Mouse (Mus musculus): ENCODE data around the gene Eif3l. TPM values are rescaled to one million over a fixed set of nuclear protein-coding genes. Genes with fewer than 3 reads are reported as not detected.

Gene Eif3l
- polyA plus RNA-seq, 1 experiment from 2014 or later: 244 TPM

- Histone ChIP-seq H3K4me2 (peak overlapping the region; percentile 30; the same call in 1 of the 2 replicates), H3K36me3 (peaks cover 39% of the 10 kb centered on the region)
- WGBS: 11% methylated on average over 14 of the region's 14 CpGs
Observed at GRCm38 (mm10) chr15:79037913-79038328, 37.1 kb upstream of the Eif3l start.

DNA sequence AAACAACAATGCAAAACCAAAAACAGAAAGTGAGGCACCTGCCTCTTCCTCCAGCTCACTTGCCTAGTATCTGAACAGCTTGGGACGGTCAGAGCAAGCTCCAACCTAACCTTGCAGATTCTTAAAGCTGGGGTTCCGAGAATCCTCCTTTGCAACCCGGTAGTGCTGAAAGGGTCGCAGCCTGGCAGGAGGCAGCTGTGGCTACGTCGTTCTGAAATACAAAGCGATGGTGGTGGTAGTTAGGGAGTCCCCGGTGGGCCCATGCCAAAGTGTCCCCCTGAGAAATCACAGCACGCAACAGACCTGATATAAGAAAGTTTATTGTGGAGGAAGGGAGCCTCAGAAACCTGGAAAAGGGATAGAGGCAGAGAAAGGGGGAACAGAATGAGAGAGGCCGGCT, 36.6 kb upstream of the Eif3l start:
- no peaks in the 10 kb centered on the region for H3K9me3 ChIP-seq
- ATAC-seq (ENCODE audit: insufficient number of reproducible peaks, insufficient read depth, low FRiP score, low TSS enrichment, low read depth): no peak
- 68% methylated on average over 10 of the region's 10 CpGs for WGBS
- H3K4me3 ChIP-seq: no peak overlapping the region
- peaks cover 39% of the 10 kb centered on the region for H3K36me3 ChIP-seq
- H3K27ac ChIP-seq: no peak overlapping the region
- peaks cover 43% of the 10 kb centered on the region for H3K4me1 ChIP-seq
- no peak overlapping the region for H3K9ac ChIP-seq
- H3K27me3 ChIP-seq: peaks cover 36% of the 10 kb centered on the region
- H3K4me2 ChIP-seq: no peak overlapping the region

More at GRCm38 (mm10) chr15:79037913-79038328, 37.1 kb upstream of the Eif3l start:
- Histone ChIP-seq H3K4me3 (no peak overlapping the region), H3K9me3 (no peaks in the 10 kb centered on the region), H3K4me1 (peaks cover 40% of the 10 kb centered on the region), H3K27ac (no peak overlapping the region), H3K9ac (0 out of 2 replicates have a peak overlapping the region, but pooled peaks have one; percentile 37), H3K27me3 (peaks cover 32% of the 10 kb centered on the region)
- no peak for ATAC-seq (ENCODE audit: insufficient number of reproducible peaks, insufficient read depth, low FRiP score, low TSS enrichment, low read depth)

- WGBS: 13% methylated on average over 7 of the region's 7 CpGs
- ATAC-seq (ENCODE audit: insufficient number of reproducible peaks, insufficient read depth, low FRiP score, low TSS enrichment, low read depth): peak; percentile 40; the same call in 1 of the 2 replicates
- no peak overlapping the region for H3K4me2 ChIP-seq
- H3K4me1 ChIP-seq: peaks cover 44% of the 10 kb centered on the region
- H3K27ac ChIP-seq: no peak overlapping the region
- peaks cover 38% of the 10 kb centered on the region for H3K36me3 ChIP-seq
- no peaks in the 10 kb centered on the region for H3K9me3 ChIP-seq
- 0 out of 2 replicates have a peak overlapping the region, but pooled peaks have one; percentile 16 for H3K9ac ChIP-seq
- no peak overlapping the region for H3K4me3 ChIP-seq
- peaks cover 41% of the 10 kb centered on the region for H3K27me3 ChIP-seq
Observed at GRCm38 (mm10) chr15:79038853-79039252, 36.1 kb upstream of the Eif3l start.

GRCm38 (mm10) chr15:79040501-79041416, 34.2 kb upstream of the Eif3l start:
- Histone ChIP-seq H3K4me3 (peak overlapping the region; percentile 35), H3K27me3 (peaks cover 54% of the 10 kb centered on the region), H3K4me2 (peak overlapping the region; percentile 64), H3K9me3 (no peaks in the 10 kb centered on the region), H3K36me3 (peaks cover 19% of the 10 kb centered on the region), H3K4me1 (peaks cover 44% of the 10 kb centered on the region), H3K9ac (peak overlapping the region; percentile 61), H3K27ac (no peak overlapping the region)
- ATAC-seq (ENCODE audit: insufficient number of reproducible peaks, insufficient read depth, low FRiP score, low TSS enrichment, low read depth): no peak
- WGBS: 21% methylated on average over 24 of the region's 24 CpGs

DNA sequence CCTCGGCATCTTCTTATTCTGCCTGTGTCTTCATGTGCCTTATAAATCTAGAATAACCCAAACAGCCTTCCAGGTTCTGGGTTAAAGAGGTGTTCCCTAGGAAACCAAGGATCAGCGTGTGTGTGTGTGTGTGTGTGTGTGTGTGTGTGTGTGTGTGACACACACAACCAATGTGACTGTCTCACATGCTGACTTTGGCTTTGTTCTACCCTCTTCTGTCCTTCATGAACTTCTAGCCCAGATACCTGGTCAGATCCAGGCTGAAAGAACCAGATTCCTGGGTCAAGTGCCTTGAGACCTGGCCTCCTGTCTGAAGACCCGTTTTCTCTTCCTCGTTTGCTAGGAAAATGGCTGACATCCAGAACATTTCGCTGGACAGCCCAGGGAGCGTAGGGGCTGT, 33.4 kb upstream of the Eif3l start, which contains the start of gene Galr3:
Galr3 (plus strand) TSS at position 301 of the 400 bp plus-strand sequence.
- Histone ChIP-seq H3K9me3 (no peaks in the 10 kb centered on the region), H3K27ac (no peak within 1 kb of the TSS), H3K4me1 (peaks cover 44% of the 10 kb centered on the region), H3K36me3 (peaks cover 11% of the 10 kb centered on the region), H3K9ac (peak within 1 kb of the TSS; percentile 72), H3K4me2 (peak within 1 kb of the TSS; percentile 99), H3K4me3 (peak within 1 kb of the TSS; percentile 64), H3K27me3 (peaks cover 54% of the 10 kb centered on the region)
- WGBS: 73% methylated on average over 6 of the region's 6 CpGs
- no peak for ATAC-seq (ENCODE audit: insufficient number of reproducible peaks, insufficient read depth, low FRiP score, low TSS enrichment, low read depth)

DNA sequence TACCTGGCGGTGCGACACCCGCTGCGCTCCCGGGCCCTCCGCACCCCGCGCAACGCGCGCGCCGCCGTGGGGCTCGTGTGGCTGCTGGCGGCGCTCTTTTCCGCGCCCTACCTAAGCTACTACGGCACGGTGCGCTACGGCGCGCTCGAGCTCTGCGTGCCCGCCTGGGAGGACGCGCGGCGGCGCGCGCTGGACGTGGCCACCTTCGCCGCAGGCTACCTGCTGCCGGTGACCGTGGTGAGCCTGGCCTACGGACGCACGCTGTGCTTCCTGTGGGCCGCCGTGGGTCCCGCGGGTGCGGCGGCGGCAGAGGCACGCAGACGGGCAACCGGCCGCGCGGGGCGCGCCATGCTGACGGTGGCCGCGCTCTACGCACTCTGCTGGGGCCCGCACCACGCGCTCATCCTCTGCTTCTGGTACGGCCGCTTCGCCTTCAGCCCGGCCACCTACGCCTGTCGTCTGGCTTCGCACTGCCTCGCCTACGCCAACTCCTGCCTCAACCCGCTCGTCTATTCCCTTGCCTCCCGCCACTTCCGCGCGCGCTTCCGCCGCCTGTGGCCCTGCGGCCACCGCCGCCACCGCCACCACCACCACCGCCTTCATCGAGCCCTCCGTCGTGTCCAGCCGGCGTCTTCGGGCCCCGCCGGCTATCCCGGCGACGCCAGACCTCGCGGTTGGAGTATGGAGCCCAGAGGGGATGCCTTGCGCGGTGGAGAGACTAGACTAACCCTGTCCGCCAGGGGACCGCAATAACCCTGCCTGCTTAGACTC, 32.1 kb upstream of the Eif3l start:
- WGBS: under 1% methylated on average over 105 of the region's 105 CpGs
- H3K36me3 ChIP-seq: no peaks in the 10 kb centered on the region
- H3K4me3 ChIP-seq: peak overlapping the region; percentile 64
- H3K27me3 ChIP-seq: peaks cover 54% of the 10 kb centered on the region
- H3K9me3 ChIP-seq: no peaks in the 10 kb centered on the region
- ATAC-seq (ENCODE audit: insufficient number of reproducible peaks, insufficient read depth, low FRiP score, low TSS enrichment, low read depth): no peak
- H3K9ac ChIP-seq: peak overlapping the region; percentile 72
- no peak overlapping the region for H3K27ac ChIP-seq
- peak overlapping the region; percentile 99 for H3K4me2 ChIP-seq
- peaks cover 39% of the 10 kb centered on the region for H3K4me1 ChIP-seq

DNA sequence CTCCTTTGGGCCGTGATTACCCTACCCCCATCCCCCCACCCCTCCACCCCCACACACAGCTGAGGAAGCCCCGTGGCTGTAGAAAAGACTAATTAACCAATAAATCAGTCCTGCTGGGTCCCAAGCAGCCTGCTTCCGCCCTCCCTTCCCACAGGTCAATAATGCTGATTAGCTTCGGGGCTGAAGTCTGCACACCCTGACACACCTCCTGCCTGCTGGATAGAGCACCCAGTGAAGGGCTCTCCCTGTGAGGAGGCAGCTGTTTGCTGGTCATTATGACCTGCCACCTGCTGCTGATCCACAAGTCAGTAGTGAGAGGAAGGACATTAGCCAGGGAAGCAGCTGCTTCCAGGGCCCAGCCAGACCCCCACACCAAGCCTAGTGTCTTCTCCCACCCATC, 30.1 kb upstream of the Eif3l start:
- H3K4me2 ChIP-seq: no peak overlapping the region
- H3K27ac ChIP-seq: no peak overlapping the region
- 18% methylated on average over 4 of the region's 4 CpGs for WGBS
- peaks cover 27% of the 10 kb centered on the region for H3K4me1 ChIP-seq
- H3K27me3 ChIP-seq: peaks cover 53% of the 10 kb centered on the region
- H3K9ac ChIP-seq: no peak overlapping the region; the same call in 1 of the 2 replicates
- no peaks in the 10 kb centered on the region for H3K36me3 ChIP-seq
- H3K9me3 ChIP-seq: no peaks in the 10 kb centered on the region
- no peak for ATAC-seq (ENCODE audit: insufficient number of reproducible peaks, insufficient read depth, low FRiP score, low TSS enrichment, low read depth)
- no peak overlapping the region for H3K4me3 ChIP-seq

GRCm38 (mm10) chr15:79048186-79048585, 26.8 kb upstream of the Eif3l start:
- Histone ChIP-seq H3K9ac (no peak overlapping the region), H3K36me3 (peaks cover 10% of the 10 kb centered on the region), H3K9me3 (no peaks in the 10 kb centered on the region), H3K27ac (no peak overlapping the region), H3K4me1 (peaks cover 10% of the 10 kb centered on the region), H3K4me2 (no peak overlapping the region), H3K27me3 (peaks cover 20% of the 10 kb centered on the region), H3K4me3 (no peak overlapping the region)
- 67% methylated on average over 4 of the region's 4 CpGs for WGBS
- ATAC-seq (ENCODE audit: insufficient number of reproducible peaks, insufficient read depth, low FRiP score, low TSS enrichment, low read depth): no peak

- Histone ChIP-seq H3K27ac (no peak overlapping the region), H3K27me3 (no peaks in the 10 kb centered on the region), H3K9ac (no peak overlapping the region), H3K4me3 (no peak overlapping the region), H3K36me3 (peaks cover 31% of the 10 kb centered on the region), H3K9me3 (no peaks in the 10 kb centered on the region), H3K4me2 (no peak overlapping the region), H3K4me1 (peaks cover 7% of the 10 kb centered on the region)
- 0 out of 2 replicates have a peak, but pooled peaks have one; percentile 9 for ATAC-seq (ENCODE audit: insufficient number of reproducible peaks, insufficient read depth, low FRiP score, low TSS enrichment, low read depth)
- 63% methylated on average over 9 of the region's 9 CpGs for WGBS
Observed at GRCm38 (mm10) chr15:79050160-79050845, 24.7 kb upstream of the Eif3l start.

DNA sequence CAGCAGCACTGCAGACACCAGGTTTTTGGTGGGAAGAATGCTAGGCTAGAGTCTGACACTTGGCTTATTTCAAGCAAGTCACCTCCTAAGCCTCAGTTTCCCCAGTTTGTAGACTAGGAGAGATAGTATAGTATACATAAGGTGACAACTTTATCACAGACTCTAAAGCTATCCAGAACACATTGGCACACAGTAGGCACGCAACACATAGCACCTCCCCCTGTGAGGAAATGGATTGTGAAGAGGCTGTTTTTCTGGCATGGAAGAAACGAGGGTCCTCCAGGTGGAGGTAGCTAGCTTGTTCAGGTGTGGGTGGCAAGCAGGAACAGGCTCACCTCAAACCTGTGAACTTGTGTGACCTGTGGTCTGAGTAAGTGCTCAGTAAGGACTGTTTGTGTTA, 24.0 kb upstream of the Eif3l start:
- H3K9me3 ChIP-seq: no peaks in the 10 kb centered on the region
- H3K9ac ChIP-seq: no peak overlapping the region
- WGBS: 83% methylated on average over 2 of the region's 2 CpGs
- peak overlapping the region; percentile 44; the same call in 1 of the 2 replicates for H3K27ac ChIP-seq
- H3K4me2 ChIP-seq: no peak overlapping the region
- ATAC-seq (ENCODE audit: insufficient number of reproducible peaks, insufficient read depth, low FRiP score, low TSS enrichment, low read depth): no peak
- H3K27me3 ChIP-seq: no peaks in the 10 kb centered on the region
- H3K4me1 ChIP-seq: peaks cover 7% of the 10 kb centered on the region
- no peak overlapping the region for H3K4me3 ChIP-seq
- H3K36me3 ChIP-seq: peaks cover 38% of the 10 kb centered on the region
